Mouse (Mus musculus): ENCODE data around the gene Mrpl11. TPM values are rescaled to one million over a fixed set of nuclear protein-coding genes. Genes with fewer than 3 reads are reported as not detected.
A peak's percentile ranks its signal among the peaks of the same experiment; 100 is the strongest.
"Not testable (repeated sequence)": the region's sequence is repeated elsewhere in the genome, so short reads cannot be mapped to it uniquely, and the experiment has no call there.

Mrpl11 gene
- total RNA-seq, 1 experiment: 102 TPM

GRCm38 (mm10) chr19:4994043-4994442 is 32.1 kb downstream of the Mrpl11 start:
- no peaks in the 10 kb centered on the region for H3K9me3 ChIP-seq (ENCODE audit: control insufficient read depth, insufficient read depth, low read depth, low read length)
- peaks cover 0 to 7% of the 10 kb centered on the region in 2 experiments; a peak in 1 of 4 replicates for H3K4me1 ChIP-seq (ENCODE audit: control insufficient read depth in 2 of 2, insufficient read depth in 2 of 2, low read length in 2 of 2, poor library complexity in 1 of 2)
- TF ChIP-seq ZNF384 (IDR thresholded peaks at IDR 0.05; ENCODE audit: low read depth, low read length) (no peak), CHD2 (IDR thresholded peaks at IDR 0.05; ENCODE audit: low read depth, low read length) (no peak), HCFC1 (IDR thresholded peaks at IDR 0.05; ENCODE audit: borderline replicate concordance, insufficient read depth, low read length) (no peak), MAFK (IDR thresholded peaks at IDR 0.05; ENCODE audit: insufficient read depth, low read depth, low read length) (no peak), ZC3H11A (IDR thresholded peaks at IDR 0.05; ENCODE audit: borderline replicate concordance, low read depth, low read length) (no peak)
- in situ Hi-C loops (cut with MboI; ENCODE audit: low sequenced_read_pairs in 2 of 2, unreplicated experiment in 2 of 2): loop anchor here in 1 of 2 experiments (25.0 kb wide), 1 partner anchor 357 kb away; the partner anchor contains the start of gene Rce1
- no peak overlapping the region for H3K4me3 ChIP-seq (ENCODE audit: insufficient read depth in 1 of 2, low read depth in 1 of 2, low read length in 2 of 2, poor library complexity in 1 of 2, severe bottlenecking in 1 of 2)
- H3K27ac ChIP-seq (ENCODE audit: insufficient read depth, low read depth, low read length, poor library complexity, severe bottlenecking): no peak overlapping the region
- no peaks in the 10 kb centered on the region for H3K36me3 ChIP-seq (ENCODE audit: control insufficient read depth, insufficient read depth, low read length, poor library complexity, severe bottlenecking)
- DNase-seq (ENCODE audit: low read depth, low spot score): no peak
- H3K9ac ChIP-seq (ENCODE audit: insufficient read depth, low read depth, low read length, poor library complexity, severe bottlenecking): no peak overlapping the region

- H3K4me3 ChIP-seq (ENCODE audit: insufficient read depth in 1 of 2, low read depth in 1 of 2, low read length in 2 of 2, poor library complexity in 1 of 2, severe bottlenecking in 1 of 2): no peak overlapping the region
- H3K4me1 ChIP-seq (ENCODE audit: control insufficient read depth in 2 of 2, insufficient read depth in 2 of 2, low read length in 2 of 2, poor library complexity in 1 of 2): peaks cover 0 to 3% of the 10 kb centered on the region in 2 experiments; a peak in 1 of 4 replicates
- H3K9ac ChIP-seq (ENCODE audit: insufficient read depth, low read depth, low read length, poor library complexity, severe bottlenecking): no peak overlapping the region
- no peaks in the 10 kb centered on the region for H3K36me3 ChIP-seq (ENCODE audit: control insufficient read depth, insufficient read depth, low read length, poor library complexity, severe bottlenecking)
- TF ChIP-seq ZC3H11A (IDR thresholded peaks at IDR 0.05; ENCODE audit: borderline replicate concordance, low read depth, low read length): no peak
- no peak for TF ChIP-seq MAFK (IDR thresholded peaks at IDR 0.05; ENCODE audit: insufficient read depth, low read depth, low read length)
- TF ChIP-seq HCFC1 (IDR thresholded peaks at IDR 0.05; ENCODE audit: borderline replicate concordance, insufficient read depth, low read length): no peak
- no peak for TF ChIP-seq ZNF384 (IDR thresholded peaks at IDR 0.05; ENCODE audit: low read depth, low read length)
- TF ChIP-seq CHD2 (IDR thresholded peaks at IDR 0.05; ENCODE audit: low read depth, low read length): no peak
- in situ Hi-C loops (cut with MboI; ENCODE audit: low sequenced_read_pairs in 2 of 2, unreplicated experiment in 2 of 2): loop anchor here in 1 of 2 experiments (25.0 kb wide), 1 partner anchor 362 kb away; the partner anchor contains the start of gene Rce1
- no peaks in the 10 kb centered on the region for H3K9me3 ChIP-seq (ENCODE audit: control insufficient read depth, insufficient read depth, low read depth, low read length)
- H3K27ac ChIP-seq (ENCODE audit: insufficient read depth, low read depth, low read length, poor library complexity, severe bottlenecking): no peak overlapping the region
- no peak for DNase-seq (ENCODE audit: low read depth, low spot score)
Observed at GRCm38 (mm10) chr19:4999445-5000140, 37.6 kb downstream of the Mrpl11 start.

DNA sequence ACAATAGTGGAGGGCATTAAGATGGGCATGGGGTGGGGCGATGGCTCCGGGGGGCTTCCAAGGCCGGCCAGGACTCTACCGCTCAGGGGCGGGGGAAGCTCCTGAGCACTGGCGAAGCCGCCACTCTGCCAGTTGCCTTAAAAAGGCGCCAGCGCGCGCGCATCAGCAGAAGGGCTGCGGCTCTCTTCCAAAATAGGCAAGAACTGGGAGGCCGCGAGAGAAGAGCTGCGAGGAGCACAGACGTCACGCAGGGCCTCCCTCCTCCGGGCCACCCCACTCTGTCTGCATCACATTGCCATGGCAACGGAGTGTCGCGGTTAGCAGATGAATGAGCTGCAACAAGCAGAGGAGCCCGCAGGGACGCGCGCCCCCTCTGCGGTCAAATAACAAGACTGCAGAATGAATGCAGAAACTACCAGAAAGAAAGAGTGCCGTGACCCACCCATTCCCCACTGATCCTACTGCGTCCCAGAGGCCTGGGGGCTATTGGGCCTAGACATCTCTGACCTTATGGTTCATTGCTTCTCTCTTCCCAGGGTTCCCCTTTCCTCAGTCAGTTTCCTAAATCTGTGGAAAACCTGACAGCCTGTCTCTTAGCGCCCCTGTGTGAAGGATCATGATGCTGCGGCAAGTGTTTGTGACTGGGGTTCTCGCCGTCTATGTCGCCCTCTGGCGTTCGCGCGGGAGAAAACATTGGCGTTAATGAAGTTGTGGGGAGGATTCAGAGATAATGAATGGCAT is 39.9 kb downstream of the Mrpl11 start:
- Histone ChIP-seq H3K27ac (ENCODE audit: insufficient read depth, low read depth, low read length, poor library complexity, severe bottlenecking) (no peak overlapping the region), H3K9ac (ENCODE audit: insufficient read depth, low read depth, low read length, poor library complexity, severe bottlenecking) (no peak overlapping the region), H3K9me3 (ENCODE audit: control insufficient read depth, insufficient read depth, low read depth, low read length) (no peaks in the 10 kb centered on the region), H3K36me3 (ENCODE audit: control insufficient read depth, insufficient read depth, low read length, poor library complexity, severe bottlenecking) (no peaks in the 10 kb centered on the region), H3K4me1 (ENCODE audit: control insufficient read depth in 2 of 2, insufficient read depth in 2 of 2, low read length in 2 of 2, poor library complexity in 1 of 2) (peaks cover 0 to 3% of the 10 kb centered on the region in 2 experiments; a peak in 1 of 4 replicates), H3K4me3 (ENCODE audit: insufficient read depth in 1 of 2, low read depth in 1 of 2, low read length in 2 of 2, poor library complexity in 1 of 2, severe bottlenecking in 1 of 2) (peak overlapping the region; percentile 17 to 51)
- in situ Hi-C loops (cut with MboI; ENCODE audit: low sequenced_read_pairs in 2 of 2, unreplicated experiment in 2 of 2): no loop called here
- TF ChIP-seq ZNF384 (IDR thresholded peaks at IDR 0.05; ENCODE audit: low read depth, low read length) (no peak), HCFC1 (IDR thresholded peaks at IDR 0.05; ENCODE audit: borderline replicate concordance, insufficient read depth, low read length) (no peak; the same call in 1 of the 2 replicates), CHD2 (IDR thresholded peaks at IDR 0.05; ENCODE audit: low read depth, low read length) (no peak), ZC3H11A (IDR thresholded peaks at IDR 0.05; ENCODE audit: borderline replicate concordance, low read depth, low read length) (peak; percentile 66; the same call in 1 of the 2 replicates), MAFK (IDR thresholded peaks at IDR 0.05; ENCODE audit: insufficient read depth, low read depth, low read length) (no peak)
- DNase-seq (ENCODE audit: low read depth, low spot score): peak; percentile 76

DNA sequence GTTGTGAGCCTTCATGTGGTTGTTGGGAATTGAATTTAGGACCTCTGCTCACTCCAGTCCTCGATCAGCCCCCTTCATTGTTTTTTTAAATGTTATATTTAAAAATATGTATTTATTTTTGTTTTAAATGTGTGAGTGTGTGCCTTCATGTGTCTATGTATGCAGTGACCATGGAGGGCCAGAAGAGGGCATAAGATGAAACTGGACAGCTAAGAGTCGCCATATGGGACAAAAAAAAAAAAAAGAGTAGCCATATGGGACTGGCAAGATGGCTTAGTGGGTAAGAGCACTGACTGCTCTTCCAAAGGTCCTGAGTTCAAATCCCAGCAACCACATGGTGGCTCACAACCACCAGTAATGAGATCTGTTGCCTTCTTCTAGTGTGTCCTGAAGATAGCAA is 41.7 kb downstream of the Mrpl11 start:
- DNase-seq (ENCODE audit: low read depth, low spot score); H3K27ac ChIP-seq (ENCODE audit: insufficient read depth, low read depth, low read length, poor library complexity, severe bottlenecking); in situ Hi-C loops (cut with MboI; ENCODE audit: low sequenced_read_pairs in 2 of 2, unreplicated experiment in 2 of 2); H3K4me3 ChIP-seq (ENCODE audit: insufficient read depth in 1 of 2, low read depth in 1 of 2, low read length in 2 of 2, poor library complexity in 1 of 2, severe bottlenecking in 1 of 2); H3K4me1 ChIP-seq (ENCODE audit: control insufficient read depth in 2 of 2, insufficient read depth in 2 of 2, low read length in 2 of 2, poor library complexity in 1 of 2); H3K9ac ChIP-seq (ENCODE audit: insufficient read depth, low read depth, low read length, poor library complexity, severe bottlenecking); H3K9me3 ChIP-seq (ENCODE audit: control insufficient read depth, insufficient read depth, low read depth, low read length); H3K36me3 ChIP-seq (ENCODE audit: control insufficient read depth, insufficient read depth, low read length, poor library complexity, severe bottlenecking): not testable (repeated sequence)
- TF ChIP-seq ZNF384 (IDR thresholded peaks at IDR 0.05; ENCODE audit: low read depth, low read length): peak; percentile 80
